Mouse (Mus musculus) MEL (cell line): ENCODE measurements around the gene Fam20c. TPM values are rescaled to one million over a fixed set of nuclear protein-coding genes. Genes with fewer than 3 reads are reported as not detected.

Experiments
- DNase-seq: peaks from one replicate; pipeline ENCODE4 v3.0.0; 2011; ENCODE audit warnings: low read depth, low spot score
- H3K27ac ChIP-seq: 2 replicates; pipeline ENCODE4 v1.5.1; 2012; ENCODE audit warnings: low read depth, mild to moderate bottlenecking, control low read depth, low read length, moderate library complexity; ENCODE audit not compliant: control insufficient read depth
- H3K27me3 ChIP-seq, 2 experiments: fragments of 150-350 bp in 1 of 2; sonication (generic) in 1 of 2; 2 replicates each; pipeline ENCODE4 v1.6.1; 2012; ENCODE audit warnings: low read length in 2 of 2, mild to moderate bottlenecking in 2 of 2, improper control_type of control experiment in 1 of 2, moderate library complexity in 1 of 2; ENCODE audit not compliant: insufficient read depth in 2 of 2, control insufficient read depth in 1 of 2
- H3K36me3 ChIP-seq, 2 experiments: 2 replicates each; pipeline ENCODE4 v1.6.1; 2012 to 2014; ENCODE audit warnings: low read length in 2 of 2, improper control_type of control experiment in 1 of 2, inconsistent platforms in 1 of 2, mild to moderate bottlenecking in 1 of 2; ENCODE audit not compliant: insufficient read depth in 2 of 2, control insufficient read depth in 1 of 2
- H3K4me1 ChIP-seq, 2 experiments: fragments of 150-350 bp in 1 of 2; sonication (generic) in 1 of 2; 2 replicates each; pipeline ENCODE4 v1.6.1; 2012; ENCODE audit warnings: low read length in 2 of 2, improper control_type of control experiment in 1 of 2, mild to moderate bottlenecking in 1 of 2; ENCODE audit not compliant: insufficient read depth in 2 of 2, control insufficient read depth in 1 of 2
- H3K4me3 ChIP-seq, 2 experiments: fragments of 150-350 bp in 1 of 2; sonication (generic) in 1 of 2; 2 replicates each; pipeline ENCODE4 v1.5.1; 2012; ENCODE audit warnings: low read depth in 2 of 2, low read length in 2 of 2, mild to moderate bottlenecking in 2 of 2, moderate library complexity in 2 of 2, control low read depth in 1 of 2, improper control_type of control experiment in 1 of 2; ENCODE audit not compliant: control insufficient read depth in 1 of 2, insufficient read depth in 1 of 2
- H3K79me2 ChIP-seq: 2 replicates; pipeline ENCODE4 v1.6.1; 2012; ENCODE audit warnings: mild to moderate bottlenecking, low read length, moderate library complexity; ENCODE audit not compliant: control insufficient read depth, poor library complexity, insufficient read depth
- H3K9ac ChIP-seq: 2 replicates; pipeline ENCODE4 v1.6.1; 2012; ENCODE audit warnings: low read depth, mild to moderate bottlenecking, control low read depth, low read length, moderate library complexity; ENCODE audit not compliant: control insufficient read depth, poor library complexity, severe bottlenecking
- H3K9me3 ChIP-seq: fragments of 150-350 bp; sonication (generic); replicated peaks from 2 replicates; pipeline ENCODE4 v1.6.1; 2012; ENCODE audit warnings: mild to moderate bottlenecking, low read length, improper control_type of control experiment, moderate library complexity; ENCODE audit not compliant: insufficient read depth
- CHD1 ChIP-seq: IDR thresholded peaks from 2 replicates; pipeline ENCODE4 v1.6.1; 2012; ENCODE audit warnings: low read depth, mild to moderate bottlenecking, inconsistent platforms, low read length, improper control_type of control experiment
- CHD2 ChIP-seq: IDR thresholded peaks from 2 replicates; pipeline ENCODE4 v1.6.1; 2011; ENCODE audit warnings: low read length, improper control_type of control experiment
- CTCF ChIP-seq, 3 experiments: IDR thresholded peaks in 2 of 3; conservative IDR thresholded peaks in 1 of 3; 2 replicates each; pipeline ENCODE4 v1.5.1; 2011 to 2012; ENCODE audit warnings: low read length in 3 of 3, low read depth in 2 of 3, mild to moderate bottlenecking in 2 of 3, improper control_type of control experiment in 1 of 3, inconsistent platforms in 1 of 3, mixed read lengths in 1 of 3, moderate library complexity in 1 of 3; ENCODE audit not compliant: control insufficient read depth in 1 of 3, insufficient read depth in 1 of 3, poor library complexity in 1 of 3, severe bottlenecking in 1 of 3
- E2F4 ChIP-seq: IDR thresholded peaks from 2 replicates; pipeline ENCODE4 v1.6.1; 2011; ENCODE audit warnings: low read depth, low read length, improper control_type of control experiment, borderline replicate concordance
- EP300 ChIP-seq, 2 experiments: IDR thresholded peaks; 2 replicates each; pipeline ENCODE4 v1.6.1; 2011; ENCODE audit warnings: improper control_type of control experiment in 2 of 2, low read length in 2 of 2, low read depth in 1 of 2, mild to moderate bottlenecking in 1 of 2
- JUND ChIP-seq: IDR thresholded peaks from 2 replicates; pipeline ENCODE4 v1.6.1; 2011; ENCODE audit warnings: low read depth, mild to moderate bottlenecking, improper control_type of control experiment, low read length
- MAX ChIP-seq: IDR thresholded peaks from 2 replicates; pipeline ENCODE4 v1.6.1; 2011; ENCODE audit warnings: low read length, improper control_type of control experiment
- MAZ ChIP-seq: IDR thresholded peaks from 2 replicates; pipeline ENCODE4 v1.6.1; 2012; ENCODE audit warnings: low read depth, mild to moderate bottlenecking, inconsistent platforms, low read length, improper control_type of control experiment
- MYB ChIP-seq: IDR thresholded peaks from 2 replicates; pipeline ENCODE4 v1.6.1; 2011; ENCODE audit warnings: mild to moderate bottlenecking, low read depth, low read length, improper control_type of control experiment
- MYC ChIP-seq: IDR thresholded peaks from 2 replicates; pipeline ENCODE4 v1.6.1; 2011; ENCODE audit warnings: low read depth, mild to moderate bottlenecking, low read length, improper control_type of control experiment, moderate library complexity
- NELFE ChIP-seq: IDR thresholded peaks from 2 replicates; pipeline ENCODE4 v1.6.1; 2011; ENCODE audit warnings: low read depth, low read length, improper control_type of control experiment
- NRF1 ChIP-seq: IDR thresholded peaks from 2 replicates; pipeline ENCODE4 v1.6.1; 2014; ENCODE audit warnings: low read depth, mild to moderate bottlenecking, inconsistent platforms, low read length, improper control_type of control experiment, moderate library complexity; ENCODE audit not compliant: poor library complexity, insufficient read depth, severe bottlenecking
- POLR2A ChIP-seq, 2 experiments: IDR thresholded peaks; 2 replicates each; pipeline ENCODE4 v1.6.1; 2011 to 2012; ENCODE audit warnings: low read length in 2 of 2, mild to moderate bottlenecking in 2 of 2, control low read depth in 1 of 2, improper control_type of control experiment in 1 of 2, low read depth in 1 of 2, moderate library complexity in 1 of 2; ENCODE audit not compliant: control insufficient read depth in 1 of 2, insufficient read depth in 1 of 2, poor library complexity in 1 of 2
- POLR2AphosphoS2 ChIP-seq: IDR thresholded peaks from 2 replicates; pipeline ENCODE4 v1.6.1; 2011; ENCODE audit warnings: low read length, improper control_type of control experiment
- POLR2AphosphoS5 ChIP-seq: IDR thresholded peaks from 2 replicates; pipeline ENCODE4 v1.6.1; 2012; ENCODE audit warnings: low read depth, borderline replicate concordance, mild to moderate bottlenecking, inconsistent platforms, low read length, moderate library complexity, mixed read lengths
- SIN3A ChIP-seq: IDR thresholded peaks from 2 replicates; pipeline ENCODE4 v1.6.1; 2012; ENCODE audit warnings: low read length, improper control_type of control experiment, inconsistent platforms
- SMC3 ChIP-seq: IDR thresholded peaks from 2 replicates; pipeline ENCODE4 v1.6.1; 2011; ENCODE audit warnings: low read depth, low read length, improper control_type of control experiment
- TAL1 ChIP-seq: IDR thresholded peaks from 2 replicates; pipeline ENCODE4 v1.6.1; 2012; ENCODE audit warnings: mild to moderate bottlenecking, inconsistent platforms, low read length, moderate library complexity, mixed read lengths
- TBP ChIP-seq: IDR thresholded peaks from 2 replicates; pipeline ENCODE4 v1.8.0; 2011; ENCODE audit warnings: low read depth, low read length, improper control_type of control experiment
- TCF12 ChIP-seq: IDR thresholded peaks from 2 replicates; pipeline ENCODE4 v1.6.1; 2014; ENCODE audit warnings: low read depth, mild to moderate bottlenecking, inconsistent platforms, low read length, improper control_type of control experiment, moderate library complexity
- UBTF ChIP-seq: IDR thresholded peaks from 2 replicates; pipeline ENCODE4 v1.6.1; 2012; ENCODE audit warnings: low read depth, mild to moderate bottlenecking, inconsistent platforms, low read length, improper control_type of control experiment, moderate library complexity, borderline replicate concordance; ENCODE audit not compliant: insufficient read depth
- USF1 ChIP-seq: IDR thresholded peaks from 2 replicates; pipeline ENCODE4 v1.6.1; 2014; ENCODE audit warnings: low read depth, mild to moderate bottlenecking, inconsistent platforms, low read length, improper control_type of control experiment, moderate library complexity
- USF2 ChIP-seq, 2 experiments: IDR thresholded peaks; 2 replicates each; pipeline ENCODE4 v1.6.1; 2011 to 2012; ENCODE audit warnings: improper control_type of control experiment in 2 of 2, low read length in 2 of 2, borderline replicate concordance in 1 of 2, inconsistent platforms in 1 of 2, low read depth in 1 of 2, mild to moderate bottlenecking in 1 of 2; ENCODE audit not compliant: insufficient read depth in 1 of 2
- ZKSCAN1 ChIP-seq: IDR thresholded peaks from 2 replicates; pipeline ENCODE4 v1.6.1; 2012; ENCODE audit warnings: low read depth, mild to moderate bottlenecking, inconsistent platforms, low read length, improper control_type of control experiment, moderate library complexity
- ZNF384 ChIP-seq: IDR thresholded peaks from 2 replicates; pipeline ENCODE4 v1.6.1; 2012; ENCODE audit warnings: low read depth, mild to moderate bottlenecking, inconsistent platforms, low read length, improper control_type of control experiment
- polyA plus RNA-seq, 2 experiments: library from polyadenylated mRNA; stranded (reverse) in 1 of 2; unstranded in 1 of 2; fragments of >175 nt in 1 of 2; fragments of >200 nt in 1 of 2; gene quantifications; 2 replicates each; pipeline versions ENCODE4 v1.2.1 to v1.2.4; 2012; ENCODE audit warnings: low replicate concordance in 2 of 2, low read depth in 1 of 2; ENCODE audit not compliant: insufficient read length in 2 of 2, insufficient read depth in 1 of 2, missing spikeins in 1 of 2
- total RNA-seq: library from RNA; depleted of rRNA; stranded (reverse); fragments of 300-350 nt; gene quantifications from 2 replicates; pipeline ENCODE4 v1.2.3, GENCODE M21; 2012

The Fam20c gene
- total and polyA plus RNA-seq, 3 experiments: not detected

DNA sequence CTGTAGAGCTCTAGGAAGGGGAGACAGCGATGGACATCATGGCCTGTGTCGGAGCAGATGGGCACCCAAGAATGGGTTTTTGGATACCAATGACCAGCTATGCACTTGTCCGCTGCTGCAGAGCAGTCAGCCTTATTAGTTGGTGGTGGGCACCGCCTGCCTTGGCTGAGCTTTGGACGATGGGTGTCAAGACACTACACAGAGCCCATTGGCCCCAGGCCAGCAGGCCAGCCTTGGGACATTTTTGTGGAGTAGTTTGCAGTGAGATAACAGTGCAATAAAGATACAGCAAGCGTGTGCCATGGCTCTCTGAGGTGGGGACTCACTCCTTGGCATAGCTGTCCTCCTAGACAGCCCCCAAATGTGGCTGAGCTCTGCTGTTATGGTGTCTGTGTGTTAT, 55.5 kb downstream of the Fam20c start:
- Histone ChIP-seq H3K79me2 (no peaks in the 10 kb centered on the region), H3K27me3 (no peaks in the 10 kb centered on the region), H3K27ac (no peak overlapping the region), H3K9ac (no peak overlapping the region), H3K4me3 (no peak overlapping the region), H3K36me3 (no peaks in the 10 kb centered on the region), H3K9me3 (no peaks in the 10 kb centered on the region; the same call in 1 of the 2 replicates), H3K4me1 (no peaks in the 10 kb centered on the region)
- DNase-seq: no peak
- TF ChIP-seq USF1 (no peak), EP300 (IDR thresholded peaks at IDR 0.05; ENCODE audit: low read depth in 1 of 2, low read length in 2 of 2) (no peak), ZKSCAN1 (no peak), TCF12 (no peak), JUND (no peak), NRF1 (no peak), CTCF (IDR thresholded peaks at IDR 0.05 in 2 of 3, conservative IDR thresholded peaks at IDR 0.05 in 1 of 3; ENCODE audit: control insufficient read depth in 1 of 3, insufficient read depth in 1 of 3, low read depth in 2 of 3, low read length in 3 of 3, poor library complexity in 1 of 3, severe bottlenecking in 1 of 3) (no peak), CHD1 (no peak), CHD2 (no peak), SIN3A (no peak)

DNA sequence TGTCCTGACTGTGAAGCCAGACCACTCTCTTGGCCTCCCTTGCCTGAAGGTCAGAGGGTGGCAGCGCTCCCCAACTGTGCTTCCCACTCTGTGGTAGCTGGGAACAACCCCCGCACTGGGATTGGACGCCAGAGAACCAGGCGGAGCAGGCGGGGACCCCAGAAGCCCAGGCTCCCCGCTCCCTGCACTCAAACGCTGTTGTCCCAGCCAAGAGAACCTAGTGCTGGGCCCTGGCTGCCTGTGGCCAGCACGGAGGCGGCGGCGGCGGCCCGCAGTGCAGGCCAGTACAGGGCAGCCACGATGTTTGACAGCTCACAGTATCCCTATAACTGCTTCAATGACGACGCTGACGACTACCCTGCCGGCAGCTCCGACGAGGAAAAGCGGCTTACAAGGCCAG, 65.5 kb downstream of the Fam20c start, which contains the start of gene Gm5294:
Gene Gm5294, plus strand, starts transcription at position 301 of the 400 bp plus-strand sequence.
- Histone ChIP-seq H3K79me2 (no peaks in the 10 kb centered on the region), H3K9ac (no peak within 1 kb of the TSS), H3K27ac (no peak within 1 kb of the TSS), H3K9me3 (no peaks in the 10 kb centered on the region), H3K4me3 (no peak within 1 kb of the TSS), H3K4me1 (no peaks in the 10 kb centered on the region), H3K27me3 (no peaks in the 10 kb centered on the region; a peak in 1 of 4 replicates), H3K36me3 (no peaks in the 10 kb centered on the region)
- no peak for DNase-seq
- TF ChIP-seq TBP: no peak
- TF ChIP-seq MYB: no peak
- no peak for TF ChIP-seq MAZ
- no peak for TF ChIP-seq MYC
- TF ChIP-seq POLR2A (IDR thresholded peaks at IDR 0.05; ENCODE audit: control insufficient read depth in 1 of 2, insufficient read depth in 1 of 2, low read depth in 1 of 2, low read length in 2 of 2, poor library complexity in 1 of 2): no peak
- TF ChIP-seq USF1: no peak
- no peak for TF ChIP-seq POLR2AphosphoS2
- no peak for TF ChIP-seq USF2 (IDR thresholded peaks at IDR 0.05; ENCODE audit: borderline replicate concordance in 1 of 2, insufficient read depth in 1 of 2, low read depth in 1 of 2, low read length in 2 of 2)
- TF ChIP-seq ZNF384: no peak
- TF ChIP-seq UBTF: no peak
- TF ChIP-seq EP300 (IDR thresholded peaks at IDR 0.05; ENCODE audit: low read depth in 1 of 2, low read length in 2 of 2): no peak
- TF ChIP-seq TAL1: no peak
- no peak for TF ChIP-seq MAX
- TF ChIP-seq E2F4: no peak
- no peak for TF ChIP-seq NELFE
- no peak for TF ChIP-seq SMC3
- TF ChIP-seq POLR2AphosphoS5: no peak
